Mouse (Mus musculus): Measurements from ENCODE around the gene Evx2.

Evx2 gene

DNA sequence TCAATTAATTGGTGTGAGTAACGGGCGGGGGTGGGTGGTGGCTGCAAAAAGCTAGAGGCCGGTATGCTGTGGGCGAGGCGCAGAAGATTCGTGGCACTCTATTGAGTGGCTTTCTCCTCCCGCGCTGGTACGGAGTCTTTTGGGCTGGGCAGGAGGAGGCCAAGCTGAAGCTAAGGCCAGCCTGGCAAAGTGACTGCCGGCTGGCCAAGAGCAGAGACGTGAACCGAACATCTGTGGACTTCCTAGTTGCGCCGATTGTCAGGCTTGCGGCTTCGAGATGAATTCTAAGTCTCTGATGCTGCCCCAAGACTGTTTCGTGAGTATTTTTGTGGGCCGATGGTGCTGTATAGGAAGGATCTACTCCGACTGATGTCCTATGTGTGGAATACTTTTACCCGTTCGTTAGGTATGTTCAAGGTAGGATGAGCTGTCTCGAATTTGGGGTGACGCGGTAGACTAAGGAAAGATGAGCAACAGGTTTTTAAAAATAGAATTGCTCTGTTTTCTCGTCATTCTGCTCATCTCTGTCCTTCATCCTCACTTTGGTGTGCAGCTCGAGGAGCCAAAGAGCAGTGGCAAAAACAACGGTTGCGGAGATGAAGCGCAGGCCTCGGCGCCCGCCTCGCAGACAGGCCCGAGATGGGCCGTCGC lies 8.0 kb upstream of the Evx2 start:
- no peak for DNase-seq (ENCODE audit: low read depth, low spot score)

- DNase-seq (ENCODE audit: low read depth, low spot score), result no peak
Measured at GRCm38 (mm10) chr2:74666411-74666810, 7.1 kb upstream of the Evx2 start.

- no peak for DNase-seq (ENCODE audit: low read depth, low spot score)
Measured at GRCm38 (mm10) chr2:74663291-74663925, 4.1 kb upstream of the Evx2 start.

DNA sequence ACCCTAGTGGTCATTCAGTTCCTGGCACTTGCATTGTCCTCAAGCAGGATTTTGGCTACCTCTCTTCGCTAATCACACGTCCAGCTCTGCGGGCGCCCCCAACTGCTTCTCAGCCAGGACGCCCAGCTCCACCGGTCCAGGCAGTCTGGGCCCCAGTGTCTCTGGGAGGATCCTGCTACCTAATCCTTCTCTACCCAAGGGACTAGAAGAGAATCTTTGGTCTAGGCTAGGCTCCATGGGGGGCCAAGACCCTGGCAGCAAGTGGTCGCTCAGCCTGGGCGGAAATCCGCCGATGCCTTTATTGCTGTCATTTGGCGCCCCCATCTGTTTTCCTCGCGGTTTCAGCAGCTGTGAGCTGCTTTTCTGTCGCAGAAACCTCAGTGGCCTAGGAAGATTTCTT lies 2.3 kb upstream of the Evx2 start:
- DNase-seq (ENCODE audit: low read depth, low spot score), result no peak

- DNase-seq (ENCODE audit: low read depth, low spot score), result no peak
Measured at GRCm38 (mm10) chr2:74660421-74661375, 1.3 kb upstream of the Evx2 start.

GRCm38 (mm10) chr2:74658667-74659371 lies 538 bp downstream of the Evx2 start:
- DNase-seq (ENCODE audit: low read depth, low spot score), result no peak

GRCm38 (mm10) chr2:74658024-74658666 lies 1.2 kb downstream of the Evx2 start:
- DNase-seq (ENCODE audit: low read depth, low spot score), result no peak

DNA sequence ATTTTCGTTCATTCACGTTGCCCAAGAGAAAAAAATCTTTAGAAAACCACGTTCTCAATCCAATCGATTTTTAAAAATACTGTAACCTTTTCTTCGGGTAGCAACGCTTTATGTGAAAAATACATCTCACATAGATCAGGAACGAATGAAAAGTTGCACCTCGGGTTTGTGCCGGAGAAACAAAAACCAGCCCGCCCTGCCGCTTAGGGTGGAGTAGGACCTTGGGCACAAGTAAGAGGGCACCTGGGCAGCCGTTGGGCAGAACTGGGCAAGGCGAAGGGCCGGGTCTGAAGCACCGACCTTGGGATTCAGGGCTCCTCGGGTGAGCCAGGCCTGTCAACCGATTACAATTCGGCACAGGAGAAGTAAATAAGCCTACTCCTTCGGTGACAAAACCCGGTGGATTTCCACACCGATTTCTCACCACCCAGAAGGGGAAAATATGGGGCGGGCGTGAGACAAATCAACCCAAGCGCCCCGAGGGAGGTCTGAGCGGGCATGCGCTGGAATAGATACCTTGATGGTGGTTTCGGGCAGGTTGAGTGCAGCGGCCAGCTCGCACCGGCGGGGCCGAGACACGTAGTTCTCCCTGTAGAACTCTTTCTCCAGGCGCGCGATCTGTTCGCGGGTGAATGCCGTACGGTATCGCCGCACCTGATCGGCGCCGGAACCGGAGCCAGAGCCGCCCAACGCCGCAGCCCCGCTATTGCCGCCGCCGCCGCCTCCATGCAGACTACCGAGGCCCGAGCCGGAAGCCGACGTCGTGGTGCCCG lies 1.9 kb downstream of the Evx2 start:
- DNase-seq (ENCODE audit: low read depth, low spot score), result no peak

DNA sequence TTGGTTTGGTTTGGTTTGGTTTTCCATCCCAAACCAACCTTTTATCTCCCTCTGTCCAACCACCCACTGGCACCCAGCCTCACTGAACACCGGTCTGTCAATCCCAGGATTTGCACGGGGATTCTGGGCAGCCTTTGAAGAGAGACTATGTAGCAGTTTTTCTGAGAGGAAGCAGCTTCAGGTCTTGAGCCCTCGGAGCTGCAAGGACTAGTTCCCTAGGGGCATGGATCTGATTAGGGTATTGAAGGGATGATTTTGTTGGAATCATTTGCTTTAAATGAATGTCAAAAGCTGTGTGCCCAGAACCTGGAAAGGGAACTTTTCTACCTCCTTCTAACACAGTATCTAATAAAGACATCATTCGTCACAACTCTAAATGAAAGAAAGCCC lies 2.7 kb downstream of the Evx2 start:
- DNase-seq (ENCODE audit: low read depth, low spot score), result no peak

DNA sequence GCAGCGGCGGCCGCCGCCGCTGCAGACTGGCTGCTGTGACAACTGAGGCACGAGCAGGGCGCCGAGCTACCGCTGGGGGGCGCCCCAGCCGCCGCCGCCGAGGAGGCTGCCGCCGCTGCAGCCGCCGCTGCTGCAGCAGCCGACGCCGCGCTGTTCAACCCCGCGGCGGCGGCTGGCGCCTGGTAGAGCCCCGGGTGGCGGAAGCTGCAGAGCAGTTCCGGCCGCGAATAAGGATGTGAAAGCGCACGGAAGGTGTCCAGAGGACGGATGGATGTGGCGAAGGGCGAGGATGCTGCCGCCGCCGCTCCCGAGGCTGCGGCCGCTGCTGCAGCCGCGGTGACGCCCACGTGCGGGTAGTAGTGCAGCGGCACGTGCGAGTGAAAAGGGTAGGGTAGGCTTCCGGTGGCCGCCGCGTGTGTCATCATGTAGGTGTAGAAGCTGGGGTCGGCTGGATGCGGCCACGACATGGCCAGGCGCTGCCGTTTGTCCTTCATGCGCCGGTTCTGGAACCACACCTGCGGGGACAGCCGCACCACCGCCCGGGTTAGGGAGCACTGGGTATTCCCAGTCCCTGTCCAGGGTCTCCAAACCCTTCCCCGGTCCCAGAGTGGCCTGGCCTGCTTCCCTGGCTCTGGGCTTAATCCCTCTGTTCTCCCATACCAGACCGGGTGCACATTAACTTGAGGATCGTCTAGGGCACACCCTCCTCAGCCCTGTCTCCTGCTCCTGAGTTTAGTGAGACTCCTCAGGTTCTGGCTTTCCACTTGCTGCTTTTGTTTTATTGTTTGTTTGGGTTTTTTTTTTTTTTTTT lies 3.3 kb downstream of the Evx2 start:
- no peak for DNase-seq (ENCODE audit: low read depth, low spot score)

DNA sequence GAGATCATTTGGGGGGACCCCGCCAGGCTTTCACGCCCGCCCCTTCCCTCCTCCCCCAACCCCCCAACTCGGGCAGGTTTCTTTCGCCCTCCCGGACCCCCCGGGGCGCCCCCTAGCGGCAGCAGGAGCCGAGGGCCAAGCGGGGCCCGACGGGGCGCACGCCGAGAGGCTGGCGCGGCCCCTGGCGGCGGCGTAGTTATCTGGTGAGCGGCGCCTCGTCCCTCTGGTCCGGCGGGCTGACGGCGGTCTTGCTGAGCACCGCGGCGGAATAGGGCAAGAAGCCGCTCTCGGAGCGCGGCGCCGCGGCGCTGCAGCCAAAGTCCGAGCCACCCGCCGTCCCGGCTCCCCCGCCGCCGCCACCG lies 4.0 kb downstream of the Evx2 start:
- no peak for DNase-seq (ENCODE audit: low read depth, low spot score)

GRCm38 (mm10) chr2:74654743-74655419 lies 4.5 kb downstream of the Evx2 start:
- DNase-seq (ENCODE audit: low read depth, low spot score), result no peak

DNA sequence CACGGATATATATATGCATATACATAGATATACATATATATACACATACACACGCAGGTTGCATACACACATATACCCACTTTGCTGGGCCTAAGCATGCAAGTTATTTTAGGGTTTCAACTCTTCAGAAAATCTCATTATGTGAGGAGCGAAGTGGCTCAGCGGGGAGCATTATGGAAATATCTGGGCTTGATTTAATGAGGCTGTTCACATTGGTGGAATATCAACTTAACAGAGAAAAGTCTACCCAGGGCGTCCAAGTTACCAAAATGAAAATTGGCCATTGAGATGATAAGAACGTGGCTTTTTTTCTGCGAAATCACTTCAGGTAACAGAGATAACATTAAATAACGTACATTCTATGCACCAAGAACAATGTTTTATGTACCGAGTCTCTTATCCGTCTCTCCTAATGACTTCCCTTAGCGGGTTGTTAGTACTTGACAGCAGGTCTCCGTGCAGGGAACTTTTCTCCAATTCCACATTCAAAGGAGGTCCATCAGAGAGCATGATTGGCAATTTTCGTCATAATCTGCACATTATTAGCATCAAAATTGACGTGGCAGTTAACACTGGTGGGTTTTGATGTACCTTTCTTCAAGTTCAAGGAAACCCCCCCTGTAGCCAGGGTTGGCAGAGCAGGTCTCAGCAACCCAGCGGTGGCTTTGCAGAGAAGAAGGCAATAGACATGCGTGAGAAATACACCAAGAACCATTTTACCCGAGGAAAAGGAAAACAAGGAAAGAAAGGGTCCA lies 5.4 kb downstream of the Evx2 start:
- no peak for DNase-seq (ENCODE audit: low read depth, low spot score)

GRCm38 (mm10) chr2:74652996-74653340 lies 6.4 kb downstream of the Evx2 start:
- DNase-seq (ENCODE audit: low read depth, low spot score), result no peak

- no peak for DNase-seq (ENCODE audit: low read depth, low spot score)
Measured at GRCm38 (mm10) chr2:74647082-74647864, 12.1 kb downstream of the Evx2 start.

GRCm38 (mm10) chr2:74645631-74646030 lies 13.7 kb downstream of the Evx2 start:
- DNase-seq (ENCODE audit: low read depth, low spot score), result no peak

GRCm38 (mm10) chr2:74642431-74642830 lies 16.9 kb downstream of the Evx2 start:
- no peak for DNase-seq (ENCODE audit: low read depth, low spot score)

GRCm38 (mm10) chr2:74635412-74635811 lies 23.9 kb downstream of the Evx2 start:
- no peak for DNase-seq (ENCODE audit: low read depth, low spot score)

All from c-Kit-negative CD71-positive TER-119-positive erythroid progenitor cells, embryonic 14.5 days (primary cell).